Mouse (Mus musculus) neural tube, embryonic 11.5 days (tissue): ENCODE data around the gene Gclc. TPM values are rescaled to one million over a fixed set of nuclear protein-coding genes. Genes with fewer than 3 reads are reported as not detected.

Experiments
- ATAC-seq: fragments of 200-750 bp; cut with Nextera tagmentation; 2 replicates; pipeline ENCODE4 v1.8.0; 2017; ENCODE audit warnings: moderate number of reproducible peaks, mild to moderate bottlenecking, moderate TSS enrichment, moderate library complexity; ENCODE audit not compliant: insufficient read depth, low FRiP score, low TSS enrichment
- DNase-seq: peaks from one replicate; pipeline ENCODE4 v3.0.0-alpha.2; 2015; ENCODE audit warnings: low spot score
- H3K27ac ChIP-seq: fragments of 300-500 bp; sonication (generic); 2 replicates; pipeline ENCODE4 v1.5.1; 2014; ENCODE audit warnings: low read depth, mild to moderate bottlenecking, low read length
- H3K27me3 ChIP-seq: fragments of 300-500 bp; sonication (generic); 2 replicates; pipeline ENCODE4 v1.6.1; 2014; ENCODE audit warnings: mild to moderate bottlenecking, low read length, mixed read lengths; ENCODE audit not compliant: control insufficient read depth, insufficient read depth
- H3K36me3 ChIP-seq: fragments of 300-500 bp; sonication (generic); 2 replicates; pipeline ENCODE4 v1.6.1; 2014; ENCODE audit warnings: mild to moderate bottlenecking, low read length, moderate library complexity, mixed read lengths; ENCODE audit not compliant: control insufficient read depth, insufficient read depth
- H3K4me1 ChIP-seq: fragments of 300-500 bp; sonication (generic); 2 replicates; pipeline ENCODE4 v1.6.1; 2014; ENCODE audit warnings: low read length, mixed read lengths; ENCODE audit not compliant: control insufficient read depth, insufficient read depth
- H3K4me2 ChIP-seq: fragments of 300-500 bp; sonication (generic); 2 replicates; pipeline ENCODE4 v1.6.1; 2014; ENCODE audit warnings: low read depth, mild to moderate bottlenecking, moderate library complexity
- H3K4me3 ChIP-seq: fragments of 300-500 bp; sonication (generic); 2 replicates; pipeline ENCODE4 v1.5.1; 2014; ENCODE audit warnings: low read depth, low read length
- H3K9ac ChIP-seq: fragments of 300-500 bp; sonication (generic); 2 replicates; pipeline ENCODE4 v1.6.1; 2014; ENCODE audit warnings: mild to moderate bottlenecking, low read length
- H3K9me3 ChIP-seq: fragments of 300-500 bp; sonication (generic); 2 replicates; pipeline ENCODE4 v1.6.1; 2016; ENCODE audit warnings: low read length; ENCODE audit not compliant: control insufficient read depth
- WGBS: fragments of 180-500 bp; shearing (Covaris S2); extraction: QIAGEN DNeasy Blood & Tissue Kit; methylation state at CpG from one replicate; pipeline ENCODE4 v1.1.7; 2014; 5-methylcytosine and 5-hydroxymethylcytosine counted together
- polyA plus RNA-seq: library from polyadenylated mRNA; unstranded; fragments of >200 nt; fragmentation: Nextera tagmentation; extraction: Ambion mirVana; gene quantifications from 2 replicates; pipeline ENCODE4 v1.2.1, GENCODE M21; 2014

The Gclc gene
- polyA plus RNA-seq, 1 experiment from 2014 or later, result 20.4 TPM

GRCm38 (mm10) chr9:77770909-77771308 is 16.6 kb downstream of the Gclc start:
- no peak overlapping the region for H3K9ac ChIP-seq
- H3K27ac ChIP-seq, result no peak overlapping the region
- ATAC-seq (0 out of 2 replicates have a peak, but pooled peaks have one; percentile 36), DNase-seq (no peak)
- no peak overlapping the region for H3K4me3 ChIP-seq
- 45% methylated on average over 6 of the region's 6 CpGs for WGBS
- H3K9me3 ChIP-seq, result no peaks in the 10 kb centered on the region
- peaks cover 12% of the 10 kb centered on the region; the same call in 1 of the 2 replicates for H3K4me1 ChIP-seq
- no peaks in the 10 kb centered on the region for H3K36me3 ChIP-seq
- H3K27me3 ChIP-seq, result no peaks in the 10 kb centered on the region
- no peak overlapping the region for H3K4me2 ChIP-seq

DNA sequence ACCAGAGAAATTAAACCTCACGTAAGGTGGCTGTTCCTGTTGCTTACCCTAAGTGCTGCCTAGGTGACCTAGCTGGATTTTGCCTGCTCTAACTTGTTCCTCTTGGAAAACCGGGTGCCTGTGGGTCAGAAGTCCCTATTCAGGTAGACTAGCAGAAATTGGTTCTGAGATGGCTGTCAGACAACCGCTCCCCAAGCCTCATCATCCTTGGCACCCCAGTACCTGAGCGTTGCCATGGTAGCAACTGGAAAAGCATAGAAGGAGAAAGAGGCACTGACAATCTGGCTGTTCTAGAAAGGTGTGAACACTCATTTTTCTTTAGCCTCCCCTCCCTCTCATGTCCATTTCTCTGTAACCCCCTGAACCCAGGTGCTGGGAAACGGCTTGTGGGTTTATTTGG is 17.0 kb downstream of the Gclc start:
- Histone ChIP-seq H3K27ac (0 out of 2 replicates have a peak overlapping the region, but pooled peaks have one; percentile 34), H3K4me2 (no peak overlapping the region), H3K9me3 (no peaks in the 10 kb centered on the region), H3K9ac (no peak overlapping the region), H3K4me3 (no peak overlapping the region), H3K36me3 (peaks cover 3% of the 10 kb centered on the region; the same call in 1 of the 2 replicates), H3K27me3 (no peaks in the 10 kb centered on the region), H3K4me1 (peaks cover 12% of the 10 kb centered on the region; the same call in 1 of the 2 replicates)
- WGBS, result 77% methylated on average over 5 of the region's 5 CpGs
- DNase-seq (no peak), ATAC-seq (no peak)

DNA sequence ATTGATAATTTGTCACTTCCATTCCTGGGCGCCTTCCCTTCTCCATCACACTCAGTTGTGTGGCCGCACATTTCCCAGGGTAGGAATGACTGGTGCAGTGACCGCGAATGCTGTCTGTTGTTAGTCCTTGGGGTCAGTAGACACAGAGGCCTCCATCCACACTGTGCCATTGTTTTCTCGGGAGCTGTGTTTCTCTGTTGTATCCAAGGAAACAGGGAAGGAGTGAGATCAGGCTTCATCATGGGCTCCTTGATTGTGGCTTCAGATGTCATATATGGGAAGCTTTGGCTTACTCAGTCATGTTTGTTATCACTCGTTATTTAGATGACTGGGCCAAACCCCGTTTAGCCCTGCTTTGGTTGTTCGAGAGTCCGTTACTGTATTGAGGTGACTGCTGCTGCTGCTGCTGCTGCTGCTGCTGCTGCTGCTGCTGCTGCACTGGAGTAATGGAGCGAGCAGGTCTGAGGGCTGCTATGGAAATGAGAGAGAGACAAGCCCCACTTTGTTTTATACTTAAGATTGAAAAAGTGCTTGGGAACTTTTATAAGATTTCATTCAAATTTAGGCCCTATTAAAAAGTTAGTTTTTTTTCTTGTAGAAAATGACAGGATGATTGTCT is 17.5 kb downstream of the Gclc start:
- Histone ChIP-seq H3K27ac (0 out of 2 replicates have a peak overlapping the region, but pooled peaks have one; percentile 34), H3K36me3 (peaks cover 3% of the 10 kb centered on the region; the same call in 1 of the 2 replicates), H3K4me2 (peak overlapping the region; percentile 12; the same call in 1 of the 2 replicates), H3K27me3 (no peaks in the 10 kb centered on the region), H3K4me3 (no peak overlapping the region), H3K9ac (0 out of 2 replicates have a peak overlapping the region, but pooled peaks have one; percentile 10), H3K9me3 (no peaks in the 10 kb centered on the region), H3K4me1 (peaks cover 12% of the 10 kb centered on the region; the same call in 1 of the 2 replicates)
- peak; percentile 74 for ATAC-seq
- WGBS, result 48% methylated on average over 10 of the region's 10 CpGs
- peak; percentile 57 for DNase-seq

- H3K4me2 ChIP-seq, result no peak overlapping the region
- DNase-seq (no peak), ATAC-seq (no peak)
- no peak overlapping the region for H3K9ac ChIP-seq
- no peaks in the 10 kb centered on the region for H3K27me3 ChIP-seq
- H3K36me3 ChIP-seq, result peaks cover 3% of the 10 kb centered on the region; the same call in 1 of the 2 replicates
- no peak overlapping the region for H3K27ac ChIP-seq
- H3K4me1 ChIP-seq, result no peaks in the 10 kb centered on the region; the same call in 1 of the 2 replicates
- H3K4me3 ChIP-seq, result no peak overlapping the region
- 44% methylated on average over 7 of the region's 7 CpGs for WGBS
- no peaks in the 10 kb centered on the region for H3K9me3 ChIP-seq
Measured at GRCm38 (mm10) chr9:77776720-77777515, 22.6 kb downstream of the Gclc start.

GRCm38 (mm10) chr9:77777622-77778021 is 23.3 kb downstream of the Gclc start:
- no peak for ATAC-seq
- no peak for DNase-seq
- Histone ChIP-seq H3K27ac (no peak overlapping the region), H3K36me3 (peaks cover 3% of the 10 kb centered on the region; the same call in 1 of the 2 replicates), H3K4me3 (no peak overlapping the region), H3K4me1 (no peaks in the 10 kb centered on the region), H3K27me3 (no peaks in the 10 kb centered on the region), H3K9me3 (no peaks in the 10 kb centered on the region), H3K9ac (no peak overlapping the region), H3K4me2 (no peak overlapping the region)
- WGBS, result 87% methylated on average over 5 of the region's 5 CpGs

GRCm38 (mm10) chr9:77779711-77780110 is 25.4 kb downstream of the Gclc start:
- 91% methylated on average over 4 of the region's 4 CpGs for WGBS
- no peak overlapping the region for H3K4me3 ChIP-seq
- DNase-seq (no peak), ATAC-seq (no peak)
- H3K9ac ChIP-seq, result no peak overlapping the region
- H3K36me3 ChIP-seq, result peaks cover 3% of the 10 kb centered on the region; the same call in 1 of the 2 replicates
- H3K27ac ChIP-seq, result no peak overlapping the region
- no peaks in the 10 kb centered on the region for H3K9me3 ChIP-seq
- H3K4me2 ChIP-seq, result no peak overlapping the region
- no peaks in the 10 kb centered on the region for H3K27me3 ChIP-seq
- H3K4me1 ChIP-seq, result no peaks in the 10 kb centered on the region

GRCm38 (mm10) chr9:77781453-77782163 is 27.3 kb downstream of the Gclc start:
- Histone ChIP-seq H3K4me3 (no peak overlapping the region), H3K36me3 (no peaks in the 10 kb centered on the region; the same call in 1 of the 2 replicates), H3K9me3 (no peaks in the 10 kb centered on the region), H3K9ac (no peak overlapping the region), H3K4me1 (no peaks in the 10 kb centered on the region), H3K4me2 (no peak overlapping the region), H3K27me3 (no peaks in the 10 kb centered on the region), H3K27ac (no peak overlapping the region)
- WGBS, result 61% methylated on average over 5 of the region's 5 CpGs
- no peak for DNase-seq
- ATAC-seq, result no peak

- 83% methylated on average over 4 of the region's 4 CpGs for WGBS
- no peak overlapping the region for H3K4me2 ChIP-seq
- peaks cover 3% of the 10 kb centered on the region; the same call in 1 of the 2 replicates for H3K36me3 ChIP-seq
- H3K9ac ChIP-seq, result no peak overlapping the region
- no peaks in the 10 kb centered on the region for H3K27me3 ChIP-seq
- H3K4me1 ChIP-seq, result no peaks in the 10 kb centered on the region
- H3K9me3 ChIP-seq, result no peaks in the 10 kb centered on the region
- ATAC-seq (no peak), DNase-seq (no peak)
- no peak overlapping the region for H3K27ac ChIP-seq
- no peak overlapping the region for H3K4me3 ChIP-seq
Measured at GRCm38 (mm10) chr9:77782201-77782600, 27.9 kb downstream of the Gclc start.
